Mouse (Mus musculus) ES-E14 (cell line): ENCODE results near the gene Car8. TPM values are rescaled to one million over a fixed set of nuclear protein-coding genes. Genes with fewer than 3 reads are reported as not detected.
"Not testable (repeated sequence)": the region's sequence is repeated elsewhere in the genome, so short reads cannot be mapped to it uniquely, and the experiment has no call there.

Experiments
- DNase-seq: peaks from one replicate; pipeline ENCODE4 v3.0.0-alpha.2; 2013; ENCODE audit warnings: low read depth, low spot score
- H3K27ac ChIP-seq: 2 replicates; pipeline ENCODE4 v1.5.1; 2012; ENCODE audit warnings: low read depth, mild to moderate bottlenecking, low read length, moderate library complexity, mixed read lengths; ENCODE audit not compliant: poor library complexity, insufficient read depth, severe bottlenecking
- H3K36me3 ChIP-seq: 2 replicates; pipeline ENCODE4 v1.6.1; 2012; ENCODE audit warnings: mild to moderate bottlenecking, low read length, moderate library complexity, mixed read lengths; ENCODE audit not compliant: control insufficient read depth, poor library complexity, insufficient read depth, severe bottlenecking
- H3K4me1 ChIP-seq, 2 experiments: fragments of 150-350 bp in 1 of 2; sonication (generic) in 1 of 2; 2 replicates each; pipeline ENCODE4 v1.6.1; 2012; ENCODE audit warnings: low read length in 2 of 2, mild to moderate bottlenecking in 1 of 2, mixed read lengths in 1 of 2; ENCODE audit not compliant: control insufficient read depth in 2 of 2, insufficient read depth in 2 of 2, poor library complexity in 1 of 2
- H3K4me3 ChIP-seq, 2 experiments: fragments of 150-350 bp in 1 of 2; sonication (generic) in 1 of 2; 2 replicates each; pipeline ENCODE4 v1.5.1; 2012; ENCODE audit warnings: low read length in 2 of 2, low read depth in 1 of 2, mild to moderate bottlenecking in 1 of 2, mixed read lengths in 1 of 2; ENCODE audit not compliant: insufficient read depth in 1 of 2, poor library complexity in 1 of 2, severe bottlenecking in 1 of 2
- H3K9ac ChIP-seq: 2 replicates; pipeline ENCODE4 v1.6.1; 2012; ENCODE audit warnings: low read depth, mild to moderate bottlenecking, low read length, mixed read lengths; ENCODE audit not compliant: poor library complexity, insufficient read depth, severe bottlenecking
- H3K9me3 ChIP-seq: fragments of 150-350 bp; sonication (generic); 2 replicates; pipeline ENCODE4 v1.6.1; 2012; ENCODE audit warnings: low read depth, mild to moderate bottlenecking, low read length; ENCODE audit not compliant: control insufficient read depth, insufficient read depth
- CHD2 ChIP-seq: IDR thresholded peaks from 2 replicates; pipeline ENCODE4 v1.6.1; 2014; ENCODE audit warnings: mild to moderate bottlenecking, low read depth, low read length, inconsistent platforms
- HCFC1 ChIP-seq: IDR thresholded peaks from 2 replicates; pipeline ENCODE4 v1.6.1; 2012; ENCODE audit warnings: low read length, inconsistent platforms, borderline replicate concordance; ENCODE audit not compliant: insufficient read depth
- MAFK ChIP-seq: IDR thresholded peaks from 2 replicates; pipeline ENCODE4 v1.6.1; 2014; ENCODE audit warnings: mild to moderate bottlenecking, low read depth, low read length, inconsistent platforms; ENCODE audit not compliant: insufficient read depth
- ZC3H11A ChIP-seq: IDR thresholded peaks from 2 replicates; pipeline ENCODE4 v1.6.1; 2012; ENCODE audit warnings: low read depth, mild to moderate bottlenecking, inconsistent platforms, low read length, borderline replicate concordance
- ZNF384 ChIP-seq: IDR thresholded peaks from 2 replicates; pipeline ENCODE4 v1.6.1; 2012; ENCODE audit warnings: low read depth, low read length, inconsistent platforms
- in situ Hi-C, 2 experiments: fragments of 600-800 bp; cut with MboI; formaldehyde crosslinking; loops; one replicate each; pipeline ENCODE4 v1.15.1; 2025; ENCODE audit warnings: low sequenced_read_pairs in 2 of 2, inconsistent platforms in 1 of 2; ENCODE audit not compliant: unreplicated experiment in 2 of 2
- total RNA-seq: library from RNA; depleted of rRNA; stranded (reverse); fragments of 300-350 nt; gene quantifications from 2 replicates; pipeline ENCODE4 v1.2.3, GENCODE M21; 2012

The Car8 gene
- total RNA-seq, 1 experiment = 0.67 TPM

GRCm38 (mm10) chr4:8097683-8098082 is 141.2 kb downstream of the Car8 start:
- no peak overlapping the region for H3K27ac ChIP-seq
- no peaks in the 10 kb centered on the region for H3K36me3 ChIP-seq
- peaks cover 0 to 3% of the 10 kb centered on the region in 2 experiments; a peak in 1 of 4 replicates for H3K4me1 ChIP-seq
- TF ChIP-seq ZC3H11A (no peak), CHD2 (no peak), MAFK (no peak), ZNF384 (no peak), HCFC1 (no peak)
- DNase-seq = no peak
- in situ Hi-C loops = no loop called here
- H3K4me3 ChIP-seq = no peak overlapping the region
- H3K9ac ChIP-seq = no peak overlapping the region
- no peaks in the 10 kb centered on the region for H3K9me3 ChIP-seq

- H3K27ac ChIP-seq, in situ Hi-C loops, H3K4me1 ChIP-seq, H3K4me3 ChIP-seq, H3K36me3 ChIP-seq, H3K9ac ChIP-seq, H3K9me3 ChIP-seq, DNase-seq: not testable (repeated sequence)
Measured at GRCm38 (mm10) chr4:8093566-8093965, 145.3 kb downstream of the Car8 start.
